Mouse (Mus musculus): ENCODE measurements around the gene Sod2.
"Not testable (repeated sequence)": the region's sequence is repeated elsewhere in the genome, so short reads cannot be mapped to it uniquely, and the experiment has no call there.

The Sod2 gene

DNA sequence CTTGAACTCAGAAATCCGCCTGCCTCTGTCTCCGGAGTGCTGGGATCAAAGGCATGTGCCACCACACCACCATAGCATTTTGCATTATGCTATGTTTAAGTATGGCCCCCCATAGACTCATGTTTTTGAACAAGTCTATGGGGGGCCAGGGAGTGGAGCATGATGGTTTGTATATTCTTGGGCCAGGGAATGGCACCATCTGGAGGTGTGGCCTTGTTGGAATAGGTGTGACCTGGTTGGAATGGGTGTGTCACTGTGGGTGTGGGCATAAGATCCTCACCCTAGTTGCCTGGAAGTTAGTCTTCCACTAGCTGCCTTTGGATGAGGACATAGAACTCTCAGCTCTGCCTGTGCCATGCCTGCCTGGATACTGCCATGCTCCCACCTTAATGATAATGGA, at the start of gene Sod2:
Gene Sod2 (plus strand): TSS at position 301 of the 400 bp plus-strand sequence.
- peak in 1 of 2 experiments; percentile 35 for DNase-seq (ENCODE audit: inconsistent age in 2 of 2, low spot score in 1 of 2)

GRCm38 (mm10) chr17:12959377-12959776, 47.3 kb upstream of the Sod2 start:
- not testable (repeated sequence) for DNase-seq (ENCODE audit: inconsistent age in 2 of 2, low spot score in 1 of 2)

DNA sequence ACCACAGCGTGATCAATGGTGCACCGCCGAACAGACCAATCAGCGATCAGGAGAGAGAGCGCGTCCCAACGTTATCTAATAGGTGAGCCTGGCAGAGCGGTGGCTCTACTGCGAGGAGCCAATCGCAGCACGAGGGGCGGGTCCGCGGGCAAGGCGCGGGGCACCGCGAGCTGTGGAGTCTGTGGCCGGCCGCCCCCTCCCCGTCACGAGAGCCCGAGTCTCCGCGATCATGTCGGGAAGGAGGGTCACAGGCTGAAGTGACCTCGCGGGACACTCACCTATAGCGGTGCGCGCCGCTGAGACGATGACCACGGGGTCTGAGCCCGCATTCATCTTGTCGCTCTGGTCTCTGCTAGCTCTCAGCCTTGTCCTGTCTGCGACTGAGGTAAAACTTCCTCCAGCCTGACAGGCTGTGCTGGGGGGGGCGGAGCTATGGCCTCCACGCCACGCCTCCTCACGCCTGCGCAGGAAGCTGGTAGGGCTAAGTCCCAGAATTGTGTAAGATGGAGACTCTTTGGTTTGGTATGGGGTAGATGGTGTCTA, 46.2 kb upstream of the Sod2 start, which contains the start of gene Acat2:
Gene Acat2 (minus strand): TSS at position 417 of the 543 bp plus-strand sequence.
- peak; percentile 95 to 99 for DNase-seq (ENCODE audit: inconsistent age in 2 of 2, low spot score in 1 of 2)

DNA sequence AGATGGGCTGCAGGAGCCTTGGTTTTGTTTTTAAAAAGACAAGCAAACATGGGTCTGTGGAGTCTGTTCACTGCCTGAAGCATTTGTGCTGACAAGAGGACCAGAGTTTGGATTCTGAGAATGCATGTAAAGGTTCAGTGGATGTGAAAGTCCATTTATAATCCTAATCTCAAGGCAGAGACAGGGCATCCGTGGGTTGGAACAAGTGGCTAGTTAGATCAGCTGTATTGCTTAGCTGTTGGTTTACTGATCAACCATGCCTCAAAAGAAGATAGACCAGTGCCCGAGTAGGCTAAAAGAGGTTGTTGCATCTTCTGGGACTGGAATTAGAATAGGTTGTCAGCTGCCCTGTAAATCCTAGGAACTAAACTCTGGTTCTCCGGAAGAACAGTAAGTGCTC, 43.2 kb upstream of the Sod2 start:
- DNase-seq (ENCODE audit: inconsistent age in 2 of 2, low spot score in 1 of 2) = no peak

GRCm38 (mm10) chr17:12967173-12967572, 39.5 kb upstream of the Sod2 start:
- DNase-seq (ENCODE audit: inconsistent age in 2 of 2, low spot score in 1 of 2) = no peak

DNA sequence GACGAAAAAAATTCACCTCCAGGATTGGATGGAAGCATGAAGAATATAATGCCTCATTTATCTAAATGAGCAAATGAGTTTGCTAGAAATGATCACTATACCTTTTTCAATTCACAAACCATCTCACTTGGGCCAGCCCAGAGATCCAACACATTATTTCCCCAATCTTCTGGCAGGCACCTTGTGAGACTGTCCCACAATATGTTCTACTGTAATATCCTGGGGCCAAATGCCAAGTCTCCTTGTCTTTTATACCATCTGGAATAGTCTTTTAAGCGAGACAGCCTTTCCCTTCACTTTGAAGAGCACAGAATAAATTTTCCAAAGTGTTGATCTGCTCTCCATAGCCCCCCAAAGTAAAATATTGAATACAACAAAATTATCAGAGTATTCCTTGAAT, 32.8 kb upstream of the Sod2 start:
- DNase-seq (ENCODE audit: inconsistent age in 2 of 2, low spot score in 1 of 2) = no peak

DNA sequence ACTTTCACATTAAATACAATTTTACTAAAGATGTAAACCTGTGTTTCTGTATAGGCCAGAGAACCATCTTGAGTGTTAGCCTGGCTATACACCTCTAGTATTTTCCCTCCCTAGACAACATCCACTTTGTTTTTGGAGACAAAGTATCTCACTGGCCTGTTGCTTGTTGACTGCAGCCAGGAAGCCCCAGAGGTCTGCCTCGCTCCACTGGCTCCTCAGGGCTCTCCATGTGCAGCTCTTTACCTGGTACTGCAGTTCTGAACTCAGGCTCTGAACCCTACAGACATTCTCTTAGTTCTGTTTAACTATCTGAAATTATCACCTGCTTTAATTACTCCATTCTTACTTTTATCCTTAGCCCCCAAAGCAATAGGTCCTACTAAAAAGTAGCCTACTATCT, 28.1 kb upstream of the Sod2 start:
- no peak for DNase-seq (ENCODE audit: inconsistent age in 2 of 2, low spot score in 1 of 2)

DNA sequence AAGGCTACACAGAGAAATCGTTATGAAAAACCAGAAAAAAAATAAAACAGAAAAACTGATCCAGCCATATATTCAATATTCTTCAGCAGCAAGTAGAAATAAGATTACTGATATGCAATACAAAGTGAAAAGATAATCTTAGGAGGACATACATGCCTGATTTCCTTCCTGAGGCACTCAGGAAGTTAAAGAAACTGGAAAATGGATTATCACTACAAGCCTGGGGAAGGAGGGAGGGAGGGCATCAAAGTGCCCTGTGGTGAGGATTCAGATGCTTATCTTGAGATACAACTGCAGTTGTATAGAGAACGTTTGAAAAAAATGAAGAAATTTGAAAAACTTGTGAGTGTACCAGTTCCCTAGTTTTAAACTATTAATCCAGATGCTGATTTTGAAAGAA, 22.7 kb upstream of the Sod2 start:
- DNase-seq (ENCODE audit: inconsistent age in 2 of 2, low spot score in 1 of 2) = no peak

DNA sequence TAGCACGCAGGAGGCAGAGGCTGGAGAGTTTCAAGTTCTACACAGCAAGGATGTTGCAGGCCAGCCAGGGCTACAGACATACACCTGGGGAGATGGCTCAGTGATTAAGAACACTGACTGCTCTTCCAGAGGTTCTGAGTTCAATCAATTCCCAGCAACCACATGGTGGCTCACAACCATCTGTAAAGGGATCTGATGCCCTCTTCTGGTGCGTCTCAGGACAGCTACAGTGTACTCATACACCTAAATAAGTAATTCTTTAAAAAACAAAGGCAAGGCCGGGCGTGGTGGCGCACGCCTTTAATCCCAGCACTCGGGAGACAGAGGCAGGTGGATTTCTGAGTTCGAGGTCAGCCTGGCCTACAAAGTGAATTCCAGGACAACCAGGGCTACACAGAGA, 18.6 kb upstream of the Sod2 start:
- DNase-seq (ENCODE audit: inconsistent age in 2 of 2, low spot score in 1 of 2) = peak in 1 of 2 experiments; percentile 61

GRCm38 (mm10) chr17:12990567-12991145, 16.0 kb upstream of the Sod2 start:
- DNase-seq (ENCODE audit: inconsistent age in 2 of 2, low spot score in 1 of 2) = peak in 1 of 2 experiments; percentile 46

GRCm38 (mm10) chr17:12991194-12991634, 15.4 kb upstream of the Sod2 start:
- DNase-seq (ENCODE audit: inconsistent age in 2 of 2, low spot score in 1 of 2) = peak; percentile 36 to 69

- peak; percentile 94 to 99 for DNase-seq (ENCODE audit: inconsistent age in 2 of 2, low spot score in 1 of 2)
These were observed 14.8 kb upstream of the Sod2 start for GRCm38 (mm10) chr17:12991635-12992358.

GRCm38 (mm10) chr17:12992470-12992991, 14.1 kb upstream of the Sod2 start:
- DNase-seq (ENCODE audit: inconsistent age in 2 of 2, low spot score in 1 of 2) = peak; percentile 98 to 99

DNA sequence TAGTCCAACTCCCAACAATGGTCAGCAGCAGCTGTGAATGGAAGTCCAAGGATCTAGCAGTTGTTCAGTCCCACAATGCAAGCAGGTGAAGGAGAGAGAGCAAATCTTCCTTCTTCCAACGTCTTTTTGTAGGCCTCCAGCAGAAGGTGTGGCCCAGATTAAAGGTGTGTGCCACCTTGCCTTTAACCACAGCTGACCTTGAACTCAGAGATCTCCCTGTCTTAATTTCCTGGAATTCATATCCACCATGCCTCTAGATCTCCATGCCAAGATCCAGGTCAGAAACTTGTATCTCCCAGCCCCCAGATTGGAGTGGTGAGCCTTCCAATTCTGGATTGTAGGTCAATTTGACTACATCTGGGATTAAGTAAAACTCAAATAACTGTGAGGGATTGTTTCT, 12.6 kb upstream of the Sod2 start, which contains the start of gene Wtap:
Gene Wtap (minus strand): TSS at position 101 of the 400 bp plus-strand sequence.
- DNase-seq (ENCODE audit: inconsistent age in 2 of 2, low spot score in 1 of 2) = no peak

DNA sequence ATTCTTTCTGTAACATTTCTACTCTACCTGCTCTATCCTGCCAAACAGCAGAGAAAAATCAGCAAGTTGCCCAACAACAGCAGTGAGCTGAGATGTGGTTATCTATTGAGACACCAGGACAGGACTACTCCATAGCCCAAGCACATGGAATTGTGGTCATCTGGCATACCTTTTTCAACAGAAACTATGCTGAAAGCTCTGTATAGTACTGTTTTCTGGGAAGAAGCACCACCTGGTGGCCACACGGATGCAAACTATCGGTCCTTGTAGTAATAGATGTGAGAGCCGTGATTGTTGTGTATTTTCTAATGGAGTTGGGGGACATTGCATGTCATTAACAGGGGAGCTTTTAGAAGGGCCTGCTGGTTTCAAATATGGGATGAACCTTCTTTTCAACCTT, 10.3 kb upstream of the Sod2 start:
- DNase-seq (ENCODE audit: inconsistent age in 2 of 2, low spot score in 1 of 2) = peak; percentile 62 to 84

GRCm38 (mm10) chr17:12997890-12998289, 8.8 kb upstream of the Sod2 start:
- peak; percentile 51 to 64 for DNase-seq (ENCODE audit: inconsistent age in 2 of 2, low spot score in 1 of 2)

GRCm38 (mm10) chr17:12999069-12999468, 7.6 kb upstream of the Sod2 start:
- no peak for DNase-seq (ENCODE audit: inconsistent age in 2 of 2, low spot score in 1 of 2)

GRCm38 (mm10) chr17:13002243-13002642, 4.4 kb upstream of the Sod2 start:
- not testable (repeated sequence) for DNase-seq (ENCODE audit: inconsistent age in 2 of 2, low spot score in 1 of 2)

DNA sequence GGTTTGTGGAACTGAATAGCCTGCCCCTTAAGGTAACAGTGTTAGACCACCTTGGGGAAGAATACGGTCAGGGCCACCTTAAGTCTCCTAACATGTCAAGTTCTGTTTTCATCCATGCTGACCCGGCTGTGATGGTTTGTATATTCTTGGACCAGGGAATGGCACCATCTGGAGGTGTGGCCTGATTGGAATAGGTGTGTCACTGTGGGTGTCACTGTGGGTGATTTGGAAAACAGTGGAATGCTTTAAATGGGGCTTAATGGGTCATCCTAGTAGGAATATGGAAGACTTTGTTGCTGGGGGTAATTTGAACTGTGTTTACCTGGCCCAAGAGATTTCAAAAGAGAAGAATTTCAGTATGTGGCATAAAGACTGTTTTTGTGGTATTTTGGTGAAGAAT, 2.2 kb upstream of the Sod2 start:
- not testable (repeated sequence) for DNase-seq (ENCODE audit: inconsistent age in 2 of 2, low spot score in 1 of 2)

DNA sequence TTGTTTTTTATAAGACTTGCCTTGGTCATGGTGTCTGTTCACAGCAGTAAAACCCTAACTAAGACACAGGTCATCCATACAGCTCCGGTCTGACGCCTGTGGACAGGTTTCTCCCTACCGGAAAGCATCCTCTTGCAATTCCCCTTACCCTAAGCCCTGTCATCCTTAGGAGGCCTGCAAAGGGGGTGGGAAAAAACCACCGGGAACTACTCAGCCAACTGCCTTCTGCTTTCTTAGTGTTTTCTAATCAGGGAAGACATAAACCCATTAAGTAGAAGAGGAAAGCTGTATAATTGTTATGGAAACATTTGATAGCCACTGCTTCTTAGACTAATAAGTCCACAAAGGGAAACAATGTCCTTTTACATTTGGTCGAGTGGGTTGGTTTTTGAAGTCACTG, 338 bp downstream of the Sod2 start:
- DNase-seq (ENCODE audit: inconsistent age in 2 of 2, low spot score in 1 of 2) = peak in 1 of 2 experiments; percentile 30

DNA sequence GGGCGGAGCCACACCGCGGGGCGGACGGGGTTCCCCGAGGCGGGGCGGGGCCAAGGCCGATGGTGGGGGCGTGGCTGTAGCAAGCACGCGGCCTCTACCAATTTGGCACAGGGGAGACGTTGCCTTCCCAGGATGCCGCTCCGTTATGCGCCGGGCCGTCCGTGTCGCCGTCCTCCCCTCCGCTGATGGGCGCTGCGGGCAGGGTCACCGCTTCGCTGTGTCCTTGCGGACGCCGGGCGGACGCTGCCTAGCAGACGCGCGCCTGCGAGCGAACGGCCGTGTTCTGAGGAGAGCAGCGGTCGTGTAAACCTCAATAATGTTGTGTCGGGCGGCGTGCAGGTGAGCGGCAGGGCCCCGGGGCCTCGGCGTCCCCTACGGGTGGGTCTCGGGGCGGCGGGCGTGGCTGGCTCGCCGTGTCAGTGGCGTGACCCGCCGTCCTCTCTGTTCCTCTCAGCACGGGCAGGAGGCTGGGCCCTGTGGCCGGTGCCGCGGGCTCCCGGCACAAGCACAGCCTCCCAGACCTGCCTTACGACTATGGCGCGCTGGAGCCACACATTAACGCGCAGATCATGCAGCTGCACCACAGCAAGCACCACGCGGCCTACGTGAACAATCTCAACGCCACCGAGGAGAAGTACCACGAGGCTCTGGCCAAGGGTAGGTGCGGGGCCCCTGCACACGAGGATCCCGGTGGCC, 1.2 kb downstream of the Sod2 start:
- peak; percentile 100 for DNase-seq (ENCODE audit: inconsistent age in 2 of 2, low spot score in 1 of 2)

Data from adrenal gland, adult (tissue).